Mouse (Mus musculus) myocyte (in vitro differentiated cells): ENCODE results near the gene Fhl3.

ENCODE experiments used
- CEBPB ChIP-seq: IDR thresholded peaks from 2 replicates; pipeline ENCODE4 v1.6.1; 2011; ENCODE audit warnings: mild to moderate bottlenecking, moderate library complexity; ENCODE audit not compliant: poor library complexity, insufficient read depth, severe bottlenecking
- E2F4 ChIP-seq: IDR thresholded peaks from one replicate; pipeline ENCODE4 v1.6.1; 2011; ENCODE audit warnings: mild to moderate bottlenecking, control low read depth, moderate library complexity; ENCODE audit not compliant: insufficient read depth
- MAX ChIP-seq: IDR thresholded peaks from one replicate; pipeline ENCODE4 v1.6.1; 2011; ENCODE audit warnings: low read depth, mild to moderate bottlenecking, control low read depth
- MYOD1 ChIP-seq, 3 experiments: IDR thresholded peaks; one replicate each; pipeline ENCODE4 v1.6.1; 2011; ENCODE audit warnings: control low read depth in 2 of 3, low read depth in 2 of 3, mild to moderate bottlenecking in 2 of 3, moderate library complexity in 1 of 3; ENCODE audit not compliant: insufficient read length in 2 of 3, control insufficient read depth in 1 of 3
- MYOG ChIP-seq, 3 experiments: IDR thresholded peaks; one replicate each; pipeline ENCODE4 v1.6.1; 2011; ENCODE audit warnings: control low read depth in 2 of 3, low read depth in 2 of 3, mild to moderate bottlenecking in 2 of 3; ENCODE audit not compliant: insufficient read length in 2 of 3, control insufficient read depth in 1 of 3, insufficient read depth in 1 of 3
- POLR2A ChIP-seq: IDR thresholded peaks from one replicate; pipeline ENCODE4 v1.6.1; 2011; ENCODE audit warnings: low read depth, mild to moderate bottlenecking, control low read depth, moderate library complexity; ENCODE audit not compliant: insufficient read length
- REST ChIP-seq: IDR thresholded peaks from one replicate; pipeline ENCODE4 v1.6.1; 2011; ENCODE audit warnings: mild to moderate bottlenecking, control low read depth, moderate library complexity; ENCODE audit not compliant: insufficient read depth, insufficient read length
- SRF ChIP-seq: IDR thresholded peaks from one replicate; pipeline ENCODE4 v1.6.1; 2011; ENCODE audit warnings: low read depth; ENCODE audit not compliant: control insufficient read depth, insufficient read length
- TCF12 ChIP-seq: IDR thresholded peaks from one replicate; pipeline ENCODE4 v1.6.1; 2011; ENCODE audit warnings: mild to moderate bottlenecking, control low read depth; ENCODE audit not compliant: poor library complexity, insufficient read depth, severe bottlenecking
- USF1 ChIP-seq: IDR thresholded peaks from one replicate; pipeline ENCODE4 v1.6.1; 2011; ENCODE audit warnings: low read depth, mild to moderate bottlenecking, control low read depth, moderate library complexity

- no peak for TF ChIP-seq E2F4
- no peak for TF ChIP-seq USF1
- TF ChIP-seq POLR2A, result no peak
- TF ChIP-seq TCF12, result no peak
- TF ChIP-seq MYOG (IDR thresholded peaks at IDR 0.05; ENCODE audit: control insufficient read depth in 1 of 3, insufficient read depth in 1 of 3, insufficient read length in 2 of 3, low read depth in 2 of 3), result no peak
- TF ChIP-seq MYOD1 (IDR thresholded peaks at IDR 0.05; ENCODE audit: control insufficient read depth in 1 of 3, insufficient read length in 2 of 3, low read depth in 2 of 3), result no peak
- no peak for TF ChIP-seq MAX
- no peak for TF ChIP-seq CEBPB
- TF ChIP-seq SRF, result no peak
- no peak for TF ChIP-seq REST
Observed at GRCm38 (mm10) chr4:124694572-124694971, 5.9 kb upstream of the Fhl3 start.
